Mouse (Mus musculus) small intestine, adult 2 months (tissue): ENCODE measurements around the gene Rabgap1l.

Experiments used
- CTCF ChIP-seq: fragments of 200-500 bp; IDR thresholded peaks from 2 replicates; pipeline ENCODE4 v1.5.1; 2012; ENCODE audit warnings: low read depth, mild to moderate bottlenecking, control low read depth, inconsistent platforms, low read length, moderate library complexity, mixed read lengths; ENCODE audit not compliant: insufficient replicate concordance, insufficient read length; ENCODE audit errors: extremely low read depth
- POLR2A ChIP-seq: fragments of 200-500 bp; IDR thresholded peaks from 2 replicates; pipeline ENCODE4 v1.6.1; 2012; ENCODE audit warnings: low read depth, mild to moderate bottlenecking, control low read depth, inconsistent platforms, low read length, moderate library complexity

DNA sequence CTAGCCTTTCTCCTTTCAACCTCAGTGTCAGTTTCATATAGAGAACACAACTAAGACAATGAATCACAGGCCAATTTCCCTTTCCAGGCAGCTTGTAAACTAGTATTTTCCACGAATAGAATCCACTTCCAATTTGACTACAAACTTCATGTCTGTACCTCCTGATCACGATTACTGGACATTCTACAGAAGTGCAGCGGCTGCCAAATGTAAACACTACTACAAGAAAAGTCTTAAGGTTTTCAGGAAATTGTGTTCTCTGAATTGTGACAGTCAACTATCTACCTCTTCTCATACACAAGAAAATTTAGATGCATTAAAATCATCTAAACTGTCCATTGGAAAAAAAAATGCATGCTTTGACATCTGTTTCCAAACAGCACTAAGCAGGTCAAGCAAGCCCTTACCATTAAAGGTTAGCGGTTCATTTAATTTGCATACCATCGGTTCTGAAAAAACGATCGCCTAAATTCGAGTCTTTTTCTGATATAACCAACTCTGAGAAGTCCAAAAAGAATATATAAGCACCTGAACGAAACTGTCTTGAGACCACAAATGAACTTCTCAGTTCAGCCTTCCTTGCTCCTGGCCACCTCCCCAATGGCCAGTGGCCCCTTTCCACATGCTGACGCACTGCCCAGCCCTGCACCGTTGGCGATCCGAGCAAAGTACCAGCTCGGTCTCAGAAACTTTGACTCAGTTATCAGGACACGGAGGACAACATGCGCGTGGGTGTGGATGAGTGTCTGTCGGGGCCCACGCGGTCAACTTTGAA is 1.4 kb downstream of the Rabgap1l start:
- TF ChIP-seq CTCF = no peak
- TF ChIP-seq POLR2A = no peak
